Mouse (Mus musculus): ENCODE measurements around the gene Tac2.
"Not testable (repeated sequence)": the region's sequence is repeated elsewhere in the genome, so short reads cannot be mapped to it uniquely, and the experiment has no call there.

Tac2 gene

GRCm38 (mm10) chr10:127755246-127755645 lies 31.0 kb downstream of the Tac2 start:
- in situ Hi-C loops (cut with MboI, MseI), result loop anchor here in 1 of 2 experiments (10.0 kb wide), 1 partner anchor 820 kb away; no protein-coding TSS in a partner anchor

- in situ Hi-C loops (cut with MboI, MseI), result loop anchor here in 1 of 2 experiments (10.0 kb wide), 1 partner anchor 821 kb away; no protein-coding TSS in a partner anchor
Measured at GRCm38 (mm10) chr10:127755770-127756468, 31.6 kb downstream of the Tac2 start.

- in situ Hi-C loops (cut with MboI, MseI), result loop anchor here in 1 of 2 experiments (10.0 kb wide), 1 partner anchor 825 kb away; no protein-coding TSS in a partner anchor
Measured at GRCm38 (mm10) chr10:127759181-127760110, 35.2 kb downstream of the Tac2 start, which contains the start of the genes Rdh1 and Rdh16f1. Gene Rdh1, plus strand, starts transcription at chr10:127759721. Gene Rdh16f1, plus strand, starts transcription at chr10:127759787.

GRCm38 (mm10) chr10:127762926-127763325 lies 38.6 kb downstream of the Tac2 start:
- in situ Hi-C loops (cut with MboI, MseI), result not testable (repeated sequence)

- in situ Hi-C loops (cut with MboI, MseI), result no loop called here
Measured at GRCm38 (mm10) chr10:127763914-127764680, 39.8 kb downstream of the Tac2 start.

- in situ Hi-C loops (cut with MboI, MseI), result no loop called here
Measured at GRCm38 (mm10) chr10:127766564-127766963, 42.3 kb downstream of the Tac2 start.

GRCm38 (mm10) chr10:127776011-127776410 lies 51.7 kb downstream of the Tac2 start, which contains the start of gene Rdh9:
Gene Rdh9, plus strand, starts transcription at chr10:127776386.
- in situ Hi-C loops (cut with MboI, MseI), result no loop called here
